Mouse (Mus musculus): ENCODE measurements around the gene Bcl6. TPM values are rescaled to one million over a fixed set of nuclear protein-coding genes. Genes with fewer than 3 reads are reported as not detected.

Gene Bcl6
- total RNA-seq (2015) (31.7 and 35.0 TPM in 2 replicates), total RNA-seq (2017) (22.1 and 23.4 TPM in 2 replicates)

DNA sequence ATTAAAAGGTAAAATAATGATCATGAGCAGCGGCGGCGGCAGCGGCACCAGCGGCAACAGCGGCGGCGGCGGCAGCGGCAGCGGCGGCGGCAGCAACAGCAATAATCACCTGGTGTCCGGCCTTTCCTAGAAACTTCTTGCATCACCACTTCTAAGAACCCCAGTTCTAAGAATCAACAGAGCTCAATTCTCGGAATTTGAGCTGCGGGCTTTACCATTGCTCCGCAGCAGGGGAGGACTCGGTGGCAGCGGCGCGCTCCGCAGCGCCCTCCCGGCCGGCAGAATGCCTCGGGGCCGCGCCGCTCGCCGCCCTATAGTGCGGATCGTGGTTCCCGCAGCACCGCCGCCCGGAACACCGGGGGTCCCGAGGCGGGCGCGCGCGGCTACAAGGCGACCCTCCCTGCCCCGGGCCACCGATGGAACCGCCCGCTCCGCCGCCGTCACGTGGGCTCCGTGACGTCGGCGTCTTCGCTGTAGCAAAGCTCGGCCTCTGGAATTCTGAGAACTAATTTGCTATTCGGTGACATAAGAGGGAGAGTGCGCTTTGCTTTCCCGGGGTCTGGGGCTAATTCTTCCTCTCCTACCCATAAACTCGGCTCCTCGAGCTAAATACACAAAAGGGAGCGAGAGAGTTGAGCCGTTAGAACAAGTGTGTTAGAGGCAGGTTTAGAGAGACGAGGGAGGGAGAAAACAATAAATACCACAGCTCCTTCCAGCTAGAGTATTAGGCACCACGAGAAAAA is at the start of gene Bcl6, which contains the start of gene Gm37419:
Gene Bcl6, minus strand, starts transcription at position 387 of the 743 bp plus-strand sequence.
Gene Gm37419, plus strand, starts transcription at position 17 of the 743 bp plus-strand sequence.
- ATAC-seq (ENCODE audit: poor library complexity, severe bottlenecking): peak; percentile 43

GRCm38 (mm10) chr16:24036398-24036797 is 47.7 kb upstream of the Bcl6 start:
- no peak for ATAC-seq (ENCODE audit: poor library complexity, severe bottlenecking)

- ATAC-seq (ENCODE audit: poor library complexity, severe bottlenecking): no peak
Measured at GRCm38 (mm10) chr16:24035767-24036166, 47.1 kb upstream of the Bcl6 start.

DNA sequence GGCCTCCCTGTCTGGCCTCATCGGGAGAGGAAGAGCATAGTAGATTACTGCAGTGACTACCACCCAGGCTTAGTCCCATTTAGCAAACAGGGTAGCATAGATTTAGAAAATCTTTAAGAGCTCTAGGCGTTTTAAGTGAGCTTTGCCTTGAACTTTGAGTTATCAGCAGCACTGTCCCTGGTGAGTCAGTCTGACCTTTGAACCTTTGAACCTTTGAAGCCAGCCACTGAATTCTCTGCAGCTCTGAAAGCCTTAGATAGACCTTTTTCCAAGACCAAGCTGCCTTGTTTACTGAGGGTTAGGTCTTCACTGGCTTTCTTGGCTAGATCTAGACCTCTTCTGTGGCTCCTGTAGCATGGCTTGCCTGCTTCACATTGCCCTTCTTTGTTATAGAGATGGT is 45.8 kb upstream of the Bcl6 start:
- ATAC-seq (ENCODE audit: poor library complexity, severe bottlenecking): no peak

DNA sequence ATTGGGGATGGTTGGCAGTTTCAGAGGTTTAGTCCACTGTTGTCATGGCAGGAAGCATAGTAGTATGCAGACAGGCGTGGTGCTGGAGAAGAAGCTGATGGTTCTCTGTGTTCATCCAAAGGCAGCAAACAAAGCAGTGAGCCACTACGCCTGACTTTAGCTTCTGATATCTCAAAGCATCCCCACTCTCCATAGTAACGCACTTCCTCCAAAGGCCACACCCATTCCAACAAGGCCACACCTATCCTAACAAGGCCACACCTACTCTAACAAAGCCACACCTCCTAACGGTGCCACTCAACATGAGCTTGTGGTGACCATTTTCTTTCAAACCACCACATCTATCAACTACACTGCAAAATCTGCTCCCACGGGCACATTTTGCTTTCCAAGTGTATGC is 44.6 kb upstream of the Bcl6 start:
- no peak for ATAC-seq (ENCODE audit: poor library complexity, severe bottlenecking)

DNA sequence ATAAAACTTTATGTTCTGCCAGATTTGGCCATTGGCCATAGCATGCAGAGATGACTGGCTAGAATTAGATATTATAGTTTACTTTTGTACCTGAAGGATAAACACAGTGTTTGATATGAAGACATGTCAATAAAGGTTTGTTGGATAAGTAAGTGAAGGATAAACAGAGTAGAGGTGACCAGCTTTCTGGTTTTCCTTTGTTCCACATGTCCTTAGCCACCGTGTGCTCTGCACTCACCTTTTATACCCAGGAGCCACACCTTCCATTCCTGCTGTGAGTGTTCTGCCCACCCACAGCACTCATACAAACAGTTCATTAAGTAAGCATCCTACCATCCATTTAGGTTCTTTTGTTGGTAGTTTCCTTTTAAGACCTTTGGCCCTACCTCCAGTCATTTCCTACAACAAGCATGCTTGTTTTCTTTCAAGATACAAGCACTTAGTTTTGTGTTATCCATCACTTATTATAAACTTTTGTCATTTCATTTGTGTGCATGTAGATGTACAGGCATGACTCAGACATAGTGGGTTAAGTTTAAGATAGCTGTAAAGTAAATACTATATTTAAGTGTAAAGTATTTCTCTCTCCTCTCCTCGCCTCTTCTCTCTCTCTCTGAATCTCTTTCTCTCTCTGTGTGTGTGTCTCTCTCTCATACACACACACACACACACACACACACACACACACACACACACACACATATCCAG is 41.5 kb upstream of the Bcl6 start:
- ATAC-seq (ENCODE audit: poor library complexity, severe bottlenecking): no peak

DNA sequence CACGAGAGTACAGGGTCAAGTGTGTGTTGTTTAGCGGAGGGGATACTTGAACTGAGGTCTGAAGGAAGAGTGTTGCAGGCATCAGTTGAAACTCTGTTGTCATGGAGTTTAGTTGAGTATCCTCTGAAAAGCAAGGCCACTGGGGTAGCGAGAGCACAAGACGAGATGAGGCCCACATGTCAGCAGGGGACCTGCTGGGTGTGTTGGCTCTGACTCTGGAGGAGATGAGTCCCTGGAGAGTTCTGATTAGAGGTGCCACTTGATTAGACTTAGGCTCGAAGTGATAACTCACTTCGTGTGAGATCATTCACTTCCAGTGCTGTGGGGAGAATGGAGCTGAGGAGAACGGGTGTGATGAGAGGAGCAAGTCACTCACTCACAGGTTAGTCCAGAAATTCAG is 36.8 kb upstream of the Bcl6 start:
- ATAC-seq (ENCODE audit: poor library complexity, severe bottlenecking): no peak

GRCm38 (mm10) chr16:24022605-24023004 is 34.0 kb upstream of the Bcl6 start:
- ATAC-seq (ENCODE audit: poor library complexity, severe bottlenecking): no peak

DNA sequence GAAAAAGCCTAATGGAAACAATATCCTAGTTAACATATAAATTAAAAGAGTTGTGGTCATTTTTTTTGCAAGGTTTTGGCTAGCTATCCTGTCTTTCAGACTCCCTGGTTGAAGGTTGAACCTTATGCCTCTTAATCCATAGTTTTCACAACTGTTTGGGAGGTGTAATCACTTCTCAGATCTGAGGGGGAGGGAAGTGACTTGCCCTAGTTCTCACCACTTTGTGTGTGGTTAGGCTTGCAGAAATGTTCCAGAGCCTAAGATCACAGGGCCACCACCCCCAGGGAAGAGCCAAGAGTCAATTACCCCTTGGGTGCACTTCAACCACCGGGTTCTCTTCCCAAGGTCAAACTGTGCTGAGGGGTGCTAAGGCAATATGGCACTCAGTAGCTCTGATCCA is 33.1 kb upstream of the Bcl6 start:
- ATAC-seq (ENCODE audit: poor library complexity, severe bottlenecking): no peak

- ATAC-seq (ENCODE audit: poor library complexity, severe bottlenecking): peak; percentile 62
Measured at GRCm38 (mm10) chr16:24016742-24017141, 28.1 kb upstream of the Bcl6 start.

DNA sequence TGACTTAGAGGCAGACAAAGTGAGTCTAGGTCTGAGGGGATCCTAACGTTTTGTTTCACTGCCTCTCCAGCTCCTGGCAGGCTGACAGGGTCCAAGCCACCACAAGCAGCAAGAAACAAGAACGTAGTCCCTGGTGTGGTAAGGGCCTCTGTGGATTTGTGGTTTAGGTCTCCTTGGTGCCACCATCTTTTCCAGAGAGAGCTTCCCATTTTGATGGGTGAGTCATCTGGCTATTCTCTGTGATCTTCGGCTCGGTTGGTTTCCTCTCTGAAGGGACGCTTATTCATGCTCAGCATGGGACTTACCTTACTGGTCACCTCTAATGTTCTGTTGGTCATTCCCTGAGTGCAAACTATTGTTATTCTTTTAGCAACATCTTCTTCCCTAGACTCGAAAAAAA is 27.6 kb upstream of the Bcl6 start:
- ATAC-seq (ENCODE audit: poor library complexity, severe bottlenecking): peak; percentile 82

DNA sequence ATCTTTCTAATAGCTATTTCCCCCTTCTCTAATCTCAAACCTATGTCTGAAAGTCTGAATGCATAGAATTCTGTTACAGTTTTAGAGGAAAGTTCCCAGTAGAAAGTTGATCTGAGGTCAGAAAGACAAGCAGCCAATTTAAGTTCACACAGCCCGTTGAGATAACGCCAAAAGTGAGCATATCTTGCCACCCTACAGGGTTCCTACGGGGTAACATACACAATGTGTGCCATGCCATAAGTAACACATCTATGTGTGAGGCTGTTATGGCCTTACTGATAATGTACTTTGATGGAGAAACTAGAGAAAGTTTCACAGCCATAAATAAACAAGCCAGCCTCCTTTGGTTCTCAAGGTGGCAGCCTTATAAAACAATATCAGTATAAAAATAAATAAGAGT is 25.7 kb upstream of the Bcl6 start:
- ATAC-seq (ENCODE audit: poor library complexity, severe bottlenecking): no peak

DNA sequence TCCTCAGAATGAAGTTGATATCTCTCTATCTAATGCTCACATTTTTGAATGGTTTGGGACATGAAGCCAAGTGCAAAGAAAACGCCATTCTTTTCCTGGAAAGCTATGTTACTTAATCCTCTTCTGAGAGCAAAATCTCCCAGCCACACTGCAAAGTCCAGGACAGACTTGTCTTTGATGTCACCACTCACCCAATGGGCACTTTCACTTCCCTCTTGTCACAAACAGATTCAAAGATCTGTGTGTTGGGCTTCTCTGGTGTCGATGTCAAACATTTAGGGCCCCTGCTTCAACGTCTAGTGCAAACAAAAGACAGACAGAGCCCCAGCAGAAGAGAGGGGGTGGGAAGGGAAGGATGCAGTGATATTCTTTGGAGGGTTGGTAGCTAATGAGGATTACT is 23.4 kb upstream of the Bcl6 start:
- peak; percentile 53 for ATAC-seq (ENCODE audit: poor library complexity, severe bottlenecking)

DNA sequence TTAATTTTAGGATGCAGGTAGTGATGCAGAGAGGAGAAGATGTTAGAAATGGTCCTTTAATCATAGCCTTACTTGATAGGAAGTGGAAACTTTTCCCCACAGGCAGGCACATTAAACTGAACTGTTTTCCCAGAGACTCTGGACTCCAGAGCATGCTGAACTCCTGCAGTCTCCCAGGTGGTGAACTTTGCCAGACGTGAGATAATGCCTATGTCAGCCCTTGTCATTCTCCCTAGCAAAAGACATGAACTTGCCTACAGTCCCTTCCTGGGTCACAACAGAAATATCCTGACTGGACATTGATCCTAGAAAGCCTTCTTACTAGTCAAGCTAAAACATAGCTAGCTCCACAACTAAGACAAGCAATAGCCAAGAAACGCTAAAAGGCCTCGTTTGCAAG is 22.7 kb upstream of the Bcl6 start:
- ATAC-seq (ENCODE audit: poor library complexity, severe bottlenecking): no peak

DNA sequence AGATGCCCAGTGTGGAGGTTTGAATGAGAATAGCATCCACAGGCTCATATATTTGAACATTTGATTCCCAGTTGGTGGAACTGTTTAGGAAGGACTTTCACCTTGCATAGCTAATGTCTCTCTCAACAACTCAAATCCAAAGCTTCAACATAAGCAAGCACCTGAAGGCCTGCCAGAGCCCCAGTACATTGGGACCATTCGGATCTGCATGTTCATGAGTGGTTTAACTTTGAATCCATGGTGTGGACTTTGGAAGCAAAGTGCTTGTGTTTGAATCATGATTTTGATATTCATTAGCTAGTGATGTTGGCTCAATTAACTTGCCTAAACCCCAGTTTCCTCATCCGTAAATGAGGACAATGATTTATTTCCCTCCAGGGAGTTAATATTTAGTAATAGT is 21.2 kb upstream of the Bcl6 start:
- no peak for ATAC-seq (ENCODE audit: poor library complexity, severe bottlenecking)

- no peak for ATAC-seq (ENCODE audit: poor library complexity, severe bottlenecking)
Measured at GRCm38 (mm10) chr16:24005928-24006327, 17.3 kb upstream of the Bcl6 start.

GRCm38 (mm10) chr16:23997912-23998311 is 9.3 kb upstream of the Bcl6 start:
- no peak for ATAC-seq (ENCODE audit: poor library complexity, severe bottlenecking)

DNA sequence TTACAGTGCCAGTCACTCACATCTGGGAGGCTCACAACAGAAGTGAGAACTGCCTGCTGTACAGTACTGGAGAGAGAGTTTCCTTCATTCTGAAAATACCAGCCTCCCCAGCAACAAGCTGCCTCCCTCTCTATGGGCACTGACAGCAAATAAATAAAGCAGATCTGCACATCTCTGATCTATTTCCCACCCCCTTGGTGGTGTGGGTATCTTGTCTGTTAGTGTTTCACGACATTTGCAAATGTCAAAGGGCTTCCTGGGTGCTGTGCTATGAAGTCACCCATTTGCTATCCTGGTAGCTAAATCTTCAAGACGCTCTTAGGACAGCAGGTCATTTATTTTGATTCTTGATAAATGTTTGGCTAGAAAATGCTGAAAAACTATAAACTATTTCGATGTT is 8.6 kb upstream of the Bcl6 start:
- ATAC-seq (ENCODE audit: poor library complexity, severe bottlenecking): no peak

DNA sequence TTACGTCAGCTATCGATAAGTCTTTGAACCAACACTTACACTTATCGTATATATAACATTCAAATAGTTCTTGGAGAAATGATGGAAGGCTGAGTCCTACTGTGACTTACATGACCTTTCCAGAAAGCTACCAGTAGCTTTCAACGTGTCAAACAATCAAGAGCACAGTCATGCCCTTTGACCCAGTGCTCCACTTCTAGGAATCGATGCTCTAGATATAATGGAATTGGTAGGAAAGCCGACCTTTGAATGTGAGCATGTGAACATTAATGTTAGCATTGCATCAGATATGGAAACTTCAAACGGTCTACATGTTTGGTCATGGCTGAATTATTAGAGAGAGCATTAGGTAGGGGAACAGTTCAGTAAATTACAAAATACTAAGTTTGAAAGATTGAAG is 7.7 kb upstream of the Bcl6 start:
- ATAC-seq (ENCODE audit: poor library complexity, severe bottlenecking): no peak

DNA sequence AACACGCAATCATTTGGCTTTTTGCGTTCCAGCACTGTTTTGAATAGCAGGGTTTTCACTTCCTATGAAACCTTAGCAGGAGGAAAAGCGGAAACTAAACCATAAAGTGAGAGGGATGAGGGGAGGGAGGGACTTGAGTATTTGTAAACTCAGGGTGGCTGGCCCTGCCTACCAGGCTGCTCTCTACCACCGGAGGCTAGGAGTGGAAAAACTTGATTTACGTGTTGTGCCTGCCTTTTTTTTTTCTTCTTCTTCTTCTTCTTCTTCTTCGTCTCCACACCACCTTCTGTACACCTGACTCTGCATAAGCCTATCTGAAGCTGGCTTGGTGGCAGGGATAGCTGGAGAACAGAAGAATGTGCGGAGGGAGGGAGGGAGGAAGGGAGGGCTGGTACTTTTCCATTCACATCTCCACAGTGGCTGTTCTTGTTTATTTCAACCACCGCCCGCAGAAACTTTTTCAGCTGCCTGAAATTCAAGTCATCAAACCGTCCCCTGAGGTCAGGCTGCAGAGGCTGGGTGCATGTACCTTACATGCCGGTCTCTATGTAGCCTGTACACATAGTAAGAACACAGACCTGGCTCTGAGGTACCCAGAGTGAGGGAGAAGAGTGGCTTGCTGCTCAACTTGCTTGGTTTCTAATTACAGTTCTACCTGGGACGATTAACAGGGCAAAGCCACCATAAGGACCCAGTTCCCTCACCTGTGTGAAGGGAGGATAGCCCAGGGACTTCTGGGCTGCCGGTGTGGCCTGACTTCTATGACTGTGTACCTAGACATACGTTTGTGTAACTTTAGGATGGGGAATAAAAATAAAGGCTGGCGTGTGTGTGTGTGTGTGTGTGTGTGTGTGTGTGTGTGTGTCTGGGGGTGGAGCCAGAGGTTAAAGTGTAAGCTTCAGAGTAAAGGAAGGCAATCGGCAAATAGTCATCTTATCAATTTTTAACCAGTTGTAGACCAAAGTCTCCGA is 5.0 kb upstream of the Bcl6 start:
- peak; percentile 59 for ATAC-seq (ENCODE audit: poor library complexity, severe bottlenecking)
